Mouse (Mus musculus) kidney, adult 2 months (tissue): ENCODE results near the gene Coro7.

Source experiments
- CTCF ChIP-seq: fragments of 200-500 bp; conservative IDR thresholded peaks from 2 replicates; pipeline ENCODE4 v1.5.1; 2011; ENCODE audit warnings: low read depth, mild to moderate bottlenecking, control low read depth, low read length, moderate library complexity, mixed read lengths; ENCODE audit not compliant: insufficient read depth, insufficient read length
- POLR2A ChIP-seq: fragments of 200-500 bp; IDR thresholded peaks from one replicate; pipeline ENCODE4 v1.6.1; 2011; ENCODE audit warnings: low read depth, low read length, control low read depth

DNA sequence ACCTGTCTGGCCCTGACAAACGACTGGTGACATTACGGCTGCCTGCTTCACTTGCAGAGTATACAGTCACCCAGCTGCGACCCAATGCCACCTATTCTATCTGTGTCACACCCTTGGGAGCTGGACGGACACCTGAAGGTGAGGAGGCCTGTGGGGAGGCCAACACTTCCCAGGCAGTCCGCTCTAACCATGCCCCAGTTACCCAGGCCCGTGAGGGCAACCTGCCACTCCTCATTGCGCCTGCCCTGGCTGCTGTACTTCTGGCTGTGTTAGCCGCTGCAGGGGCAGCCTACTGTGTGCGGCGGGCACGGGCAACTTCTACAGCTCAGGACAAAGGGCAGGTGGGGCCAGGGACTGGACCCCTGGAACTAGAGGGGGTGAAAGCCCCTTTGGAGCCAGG lies 29.9 kb downstream of the Coro7 start:
- no peak for TF ChIP-seq CTCF
- TF ChIP-seq POLR2A: no peak
